Mouse (Mus musculus): ENCODE results near the gene Hnf1b.

DNA sequence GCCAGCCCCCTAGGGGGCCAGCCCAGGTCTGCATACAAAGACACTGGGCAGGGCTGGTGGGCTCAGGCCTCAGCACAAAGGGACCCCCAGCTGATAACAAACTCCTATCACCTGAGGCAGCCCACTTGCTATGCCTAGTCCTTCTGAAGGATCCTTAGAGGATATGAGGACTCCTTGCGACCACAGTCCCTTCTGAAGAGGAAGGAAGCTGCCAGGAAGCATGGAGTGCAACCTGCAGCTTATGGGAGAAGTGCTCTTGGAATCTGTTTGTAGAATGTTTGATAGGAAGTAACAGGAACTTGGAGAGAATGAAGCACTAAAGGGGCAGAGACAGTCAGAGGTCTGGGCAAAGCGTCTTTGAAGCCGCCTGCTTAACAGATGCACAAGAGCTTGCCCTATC, 19.8 kb downstream of the Hnf1b start:
- TF ChIP-seq GATA1 (IDR thresholded peaks at IDR 0.05; ENCODE audit: borderline replicate concordance, low read length) (no peak), FLI1 (IDR thresholded peaks at IDR 0.05; ENCODE audit: low read length) (no peak)
